Mouse (Mus musculus) heart, postnatal 0 days (tissue): ENCODE results near the gene Ifitm6.

Source experiments
- CTCF ChIP-seq: IDR thresholded peaks from 2 replicates; pipeline ENCODE4 v1.5.1; 2016; ENCODE audit warnings: antibody characterized with exemption, control low read depth, low read depth
- EP300 ChIP-seq: IDR thresholded peaks from 2 replicates; pipeline ENCODE4 v1.6.1; 2016; ENCODE audit warnings: antibody characterized with exemption, low read depth

DNA sequence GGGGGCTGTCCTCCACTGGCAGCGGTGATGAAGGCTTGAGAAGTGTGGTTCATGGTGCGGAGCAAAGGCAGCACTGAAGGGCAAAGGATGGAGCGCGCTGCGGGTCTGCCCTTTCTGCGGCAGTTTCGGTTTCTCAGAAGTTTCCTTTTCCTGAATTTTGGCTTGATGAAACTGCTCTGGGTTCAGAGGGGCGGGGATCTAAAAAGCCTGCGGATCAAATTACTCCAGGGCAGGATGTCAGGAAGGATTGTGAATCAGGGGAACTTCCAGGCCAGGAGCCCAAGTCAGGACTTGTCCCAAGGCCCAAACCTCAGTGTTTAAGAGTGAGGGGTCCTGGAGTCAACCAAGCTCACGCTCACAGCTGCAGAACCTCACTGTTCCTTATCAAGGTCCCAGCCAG is 7.1 kb downstream of the Ifitm6 start, which contains the start of gene Ifitm3:
- TF ChIP-seq CTCF (no peak), EP300 (no peak)
